Mouse (Mus musculus): Measurements from ENCODE around the gene Cd79a. TPM values are rescaled to one million over a fixed set of nuclear protein-coding genes. Genes with fewer than 3 reads are reported as not detected.

The Cd79a gene
- total and polyA plus RNA-seq, 3 experiments, result 51.8 to 422 (median 75.2) TPM

DNA sequence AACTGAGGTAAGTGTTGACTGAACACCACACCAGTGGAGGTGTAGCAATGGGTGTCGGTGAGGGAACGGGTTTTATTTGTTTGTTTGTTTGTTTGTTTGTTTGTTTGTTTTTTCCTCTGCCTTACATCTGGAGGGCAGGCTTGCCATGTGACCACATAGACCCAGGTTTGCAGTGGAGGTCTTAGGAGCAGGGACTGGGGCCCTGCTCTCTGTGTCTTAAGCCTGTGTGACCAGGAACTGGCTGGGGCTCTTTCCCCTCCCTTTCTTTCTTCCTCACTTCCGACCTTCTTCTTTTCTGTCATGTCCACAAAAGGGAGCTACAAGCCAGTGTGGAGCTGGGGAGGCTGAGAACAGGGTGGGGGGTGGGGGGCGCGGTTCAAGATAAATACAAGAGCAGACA, 778 bp downstream of the Cd79a start:
- H3K36me3 ChIP-seq (replicated peaks in 1 of 2; ENCODE audit: control insufficient read depth in 1 of 2, insufficient read depth in 1 of 2, low read length in 1 of 2), result peaks cover 16 to 27% of the 10 kb centered on the region in 2 experiments
- H3K9me3 ChIP-seq (replicated peaks; ENCODE audit: low read length), result peaks cover 4% of the 10 kb centered on the region
- peak overlapping the region; percentile 64 to 97 (median 77) for H3K4me3 ChIP-seq (replicated peaks in 1 of 3; ENCODE audit: low read depth in 2 of 3, low read length in 2 of 3, poor library complexity in 1 of 3)
- no peaks in the 10 kb centered on the region for H3K27me3 ChIP-seq (replicated peaks)
- peaks cover 12% of the 10 kb centered on the region for H3K79me2 ChIP-seq (replicated peaks; ENCODE audit: control insufficient read depth, extremely low read depth, insufficient read depth, poor library complexity, severe bottlenecking)
- peaks cover 15 to 56% of the 10 kb centered on the region in 2 experiments for H3K4me1 ChIP-seq (ENCODE audit: control insufficient read depth in 1 of 2, insufficient read depth in 2 of 2)
- DNase-seq (ENCODE audit: extremely low read depth), result no peak
- TF ChIP-seq MEF2A (IDR thresholded peaks at IDR 0.05; ENCODE audit: borderline replicate concordance, low read depth, low read length) (0 out of 2 replicates have a peak, but pooled peaks have one; percentile 9), GABPA (IDR thresholded peaks at IDR 0.05; ENCODE audit: insufficient replicate concordance, low read depth, low read length) (no peak), CTCF (conservative IDR thresholded peaks at IDR 0.05 in 1 of 2, IDR thresholded peaks at IDR 0.05 in 1 of 2; ENCODE audit: low read depth in 2 of 2, low read length in 2 of 2) (no peak), JUND (conservative IDR thresholded peaks at IDR 0.05; ENCODE audit: low read depth, low read length) (no peak), PAX5 (IDR thresholded peaks at IDR 0.05; ENCODE audit: low read length) (no peak), CHD1 (IDR thresholded peaks at IDR 0.05; ENCODE audit: low read depth, low read length) (0 out of 2 replicates have a peak, but pooled peaks have one; percentile 60), CHD2 (IDR thresholded peaks at IDR 0.05; ENCODE audit: low read length) (no peak), ZC3H11A (IDR thresholded peaks at IDR 0.05; ENCODE audit: low read depth, low read length) (no peak), BHLHE40 (IDR thresholded peaks at IDR 0.05; ENCODE audit: low read depth, low read length) (0 out of 2 replicates have a peak, but pooled peaks have one; percentile 7), POLR2AphosphoS2 (IDR thresholded peaks at IDR 0.05; ENCODE audit: low read depth, low read length) (no peak), HCFC1 (IDR thresholded peaks at IDR 0.05; ENCODE audit: low read depth, low read length) (no peak), IRF4 (IDR thresholded peaks at IDR 0.05; ENCODE audit: low read depth, low read length) (no peak), RAD21 (IDR thresholded peaks at IDR 0.05; ENCODE audit: low read depth, low read length) (no peak), NELFE (IDR thresholded peaks at IDR 0.05; ENCODE audit: low read depth, low read length) (no peak), KAT2A (IDR thresholded peaks at IDR 0.05; ENCODE audit: insufficient replicate concordance, low read length) (no peak), E2F4 (IDR thresholded peaks at IDR 0.05; ENCODE audit: insufficient replicate concordance, low read depth, low read length) (no peak), POLR2A (IDR thresholded peaks at IDR 0.05; ENCODE audit: low read depth, low read length) (no peak), SMC3 (IDR thresholded peaks at IDR 0.05; ENCODE audit: low read depth, low read length) (no peak), ELF1 (IDR thresholded peaks at IDR 0.05; ENCODE audit: low read depth, low read length) (peak; percentile 63; the same call in 1 of the 2 replicates), EP300 (IDR thresholded peaks at IDR 0.05; ENCODE audit: low read length) (no peak), MYC (IDR thresholded peaks at IDR 0.05; ENCODE audit: low read depth, low read length) (0 out of 2 replicates have a peak, but pooled peaks have one; percentile 4), MXI1 (IDR thresholded peaks at IDR 0.05; ENCODE audit: low read depth, low read length) (no peak)
- in situ Hi-C loops (cut with MboI; ENCODE audit: low pct_ligation_motif_present, low pct_unique_long_range_greater_than_20kb, low sequenced_read_pairs) (no loop called here), dilution Hi-C loops (cut with MboI; ENCODE audit: extremely low pct_ligation_motif_present, extremely low pct_unique_long_range_greater_than_20kb, low sequenced_read_pairs) (no loop called here)
- peak overlapping the region; percentile 76 for H3K27ac ChIP-seq (ENCODE audit: insufficient read depth, low read depth)
- peak overlapping the region; percentile 64 for H3K4me2 ChIP-seq (ENCODE audit: insufficient read depth, low read depth, poor library complexity, severe bottlenecking)
- H3K9ac ChIP-seq (ENCODE audit: insufficient read depth, low read depth), result peak overlapping the region; percentile 73

- TF ChIP-seq CHD1 (IDR thresholded peaks at IDR 0.05; ENCODE audit: low read depth, low read length) (no peak), USF2 (conservative IDR thresholded peaks at IDR 0.05; ENCODE audit: low read depth, low read length) (no peak), RCOR1 (conservative IDR thresholded peaks at IDR 0.05; ENCODE audit: low read depth, low read length) (no peak), HCFC1 (IDR thresholded peaks at IDR 0.05; ENCODE audit: low read depth, low read length) (no peak), MYC (IDR thresholded peaks at IDR 0.05; ENCODE audit: low read depth, low read length) (no peak), ZC3H11A (IDR thresholded peaks at IDR 0.05; ENCODE audit: low read depth, low read length) (no peak), PAX5 (IDR thresholded peaks at IDR 0.05; ENCODE audit: low read length) (no peak), ELF1 (IDR thresholded peaks at IDR 0.05; ENCODE audit: low read depth, low read length) (no peak), EP300 (IDR thresholded peaks at IDR 0.05; ENCODE audit: low read length) (no peak), ETS1 (conservative IDR thresholded peaks at IDR 0.05; ENCODE audit: low read depth, low read length) (no peak), SIN3A (IDR thresholded peaks at IDR 0.05; ENCODE audit: low read length) (no peak)
- Histone ChIP-seq H3K27ac (ENCODE audit: insufficient read depth, low read depth) (peak overlapping the region; percentile 78), H3K9me3 (replicated peaks; ENCODE audit: low read length) (no peaks in the 10 kb centered on the region), H3K9ac (ENCODE audit: insufficient read depth, low read depth) (no peak overlapping the region), H3K36me3 (replicated peaks in 1 of 2; ENCODE audit: control insufficient read depth in 1 of 2, insufficient read depth in 1 of 2, low read length in 1 of 2) (peaks cover 18 to 36% of the 10 kb centered on the region in 2 experiments), H3K27me3 (replicated peaks) (no peaks in the 10 kb centered on the region), H3K4me1 (ENCODE audit: control insufficient read depth in 1 of 2, insufficient read depth in 2 of 2) (peaks cover 19 to 42% of the 10 kb centered on the region in 2 experiments), H3K4me2 (ENCODE audit: insufficient read depth, low read depth, poor library complexity, severe bottlenecking) (no peak overlapping the region), H3K4me3 (replicated peaks in 1 of 3; ENCODE audit: low read depth in 2 of 3, low read length in 2 of 3, poor library complexity in 1 of 3) (peak overlapping the region in 1 of 3 experiments; percentile 54), H3K79me2 (replicated peaks; ENCODE audit: control insufficient read depth, extremely low read depth, insufficient read depth, poor library complexity, severe bottlenecking) (peaks cover 32% of the 10 kb centered on the region)
- in situ Hi-C loops (cut with MboI; ENCODE audit: low pct_ligation_motif_present, low pct_unique_long_range_greater_than_20kb, low sequenced_read_pairs), result loop anchor here (10.0 kb wide), 1 partner anchor 46 kb away; no protein-coding TSS in a partner anchor
- dilution Hi-C loops (cut with MboI; ENCODE audit: extremely low pct_ligation_motif_present, extremely low pct_unique_long_range_greater_than_20kb, low sequenced_read_pairs), result no loop called here
- DNase-seq (ENCODE audit: extremely low read depth), result no peak
Measured at GRCm38 (mm10) chr7:24901114-24901513, 3.9 kb downstream of the Cd79a start.

Data from CH12.LX (cell line).